Mouse (Mus musculus): ENCODE data around the gene Akr1c21.

- no peak for TF ChIP-seq EP300 (IDR thresholded peaks at IDR 0.05; ENCODE audit: insufficient read depth, low read depth, low read length)
- TF ChIP-seq CTCF (IDR thresholded peaks at IDR 0.05; ENCODE audit: low read depth, low read length): no peak
- no peak for TF ChIP-seq POLR2A (IDR thresholded peaks at IDR 0.05; ENCODE audit: insufficient read depth, low read length)
Observed at GRCm38 (mm10) chr13:4565996-4566395, 7.9 kb upstream of the Akr1c21 start.
